Mouse (Mus musculus) spleen, adult 2 months (tissue): ENCODE results near the gene Clec2e.

Experiments
- CTCF ChIP-seq: fragments of 200-500 bp; IDR thresholded peaks from 2 replicates; pipeline ENCODE4 v1.5.1; 2011; ENCODE audit warnings: mild to moderate bottlenecking, inconsistent platforms; ENCODE audit not compliant: insufficient read depth, insufficient read length, insufficient replicate concordance; ENCODE audit errors: extremely low read depth
- POLR2A ChIP-seq: fragments of 200-500 bp; IDR thresholded peaks from 2 replicates; pipeline ENCODE4 v1.6.1; 2011; ENCODE audit warnings: low read depth, low read length, inconsistent platforms

- TF ChIP-seq CTCF (no peak), POLR2A (no peak)
These were observed 7.2 kb upstream of the Clec2e start for GRCm38 (mm10) chr6:129107916-129108315.
